Mouse (Mus musculus) bone marrow macrophage, adult 2 months (primary cell): ENCODE data around the gene Mkln1.

Experiments
- CTCF ChIP-seq: IDR thresholded peaks from 2 replicates; pipeline ENCODE4 v1.5.1; 2012; ENCODE audit warnings: low read depth, mild to moderate bottlenecking, low read length, moderate library complexity
- POLR2A ChIP-seq: IDR thresholded peaks from 2 replicates; pipeline ENCODE4 v1.6.1; 2012; ENCODE audit warnings: mild to moderate bottlenecking, low read depth, low read length, borderline replicate concordance

DNA sequence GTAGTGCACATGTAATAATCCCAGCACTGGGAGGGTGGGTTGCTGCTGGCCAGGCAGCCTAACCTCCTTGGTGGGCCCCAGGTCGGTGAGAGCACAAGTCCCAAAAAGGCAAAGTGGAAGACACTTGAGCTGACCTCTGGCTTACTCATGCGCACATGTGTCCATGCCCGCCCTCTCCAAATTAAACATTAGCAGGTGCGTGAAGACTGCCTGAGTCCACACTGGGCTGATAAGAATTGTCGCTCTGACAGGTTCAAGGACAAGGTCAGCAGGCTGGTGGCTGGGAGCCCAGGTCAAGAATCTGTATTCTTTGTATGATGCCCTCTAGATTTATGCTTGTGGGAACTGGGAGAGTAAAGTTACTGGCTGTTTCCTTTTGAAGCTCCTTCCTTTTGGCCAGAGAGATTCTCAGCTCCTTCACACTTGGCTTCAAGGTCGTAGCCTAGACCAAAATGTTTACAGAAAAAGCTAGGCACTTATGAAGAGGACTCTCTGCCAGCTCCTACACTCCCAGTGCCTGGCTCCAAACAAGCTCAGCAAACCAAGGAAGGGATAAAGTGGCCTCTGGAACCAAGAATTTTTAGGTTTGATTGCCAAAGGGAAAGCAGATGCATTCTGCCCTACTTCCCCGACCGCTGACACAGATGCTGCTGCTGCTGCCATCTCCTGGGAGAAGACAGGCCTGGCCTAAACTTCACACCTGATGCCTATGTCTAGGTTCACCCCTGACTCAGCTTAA, 8.1 kb upstream of the Mkln1 start:
- TF ChIP-seq POLR2A = no peak
- no peak for TF ChIP-seq CTCF
